Mouse (Mus musculus): ENCODE data around the gene Ren1. TPM values are rescaled to one million over a fixed set of nuclear protein-coding genes. Genes with fewer than 3 reads are reported as not detected.

The Ren1 gene
- polyA plus RNA-seq, 1 experiment: not detected

DNA sequence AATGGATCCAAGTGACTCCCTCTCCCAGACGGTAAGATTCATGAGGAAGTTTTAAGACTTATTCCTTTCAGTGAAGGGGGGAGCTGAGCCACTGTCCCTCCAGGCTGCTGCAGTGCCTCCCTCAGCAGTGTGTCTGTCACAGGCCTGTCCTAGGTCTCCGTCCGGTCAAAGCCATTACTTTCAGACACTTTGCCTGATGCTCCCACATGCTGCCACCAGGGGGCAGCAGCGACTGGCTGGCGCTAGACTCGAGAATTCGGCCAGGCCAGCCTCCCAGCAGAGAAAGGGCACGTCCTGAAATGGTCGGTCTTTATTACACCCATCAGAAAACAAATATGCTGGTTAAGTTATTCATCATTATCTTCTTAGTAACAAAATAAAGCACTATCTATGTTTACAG, 31.7 kb downstream of the Ren1 start:
- Histone ChIP-seq H3K27ac (ENCODE audit: control insufficient read depth, insufficient read depth, low read depth, low read length, poor library complexity) (no peak overlapping the region), H3K4me1 (ENCODE audit: control insufficient read depth, insufficient read depth, low read length) (no peaks in the 10 kb centered on the region), H3K4me3 (replicated peaks; ENCODE audit: control insufficient read depth, low read depth, low read length) (no peak overlapping the region)
- WGBS: 11% methylated on average over 9 of the region's 9 CpGs
- peak; percentile 97 for TF ChIP-seq CTCF (IDR thresholded peaks at IDR 0.05; ENCODE audit: control insufficient read depth, insufficient read depth, low read length)
- no peak; the same call in 1 of the 2 replicates for TF ChIP-seq POLR2A (IDR thresholded peaks at IDR 0.05; ENCODE audit: borderline replicate concordance, control insufficient read depth, low read depth, low read length)

DNA sequence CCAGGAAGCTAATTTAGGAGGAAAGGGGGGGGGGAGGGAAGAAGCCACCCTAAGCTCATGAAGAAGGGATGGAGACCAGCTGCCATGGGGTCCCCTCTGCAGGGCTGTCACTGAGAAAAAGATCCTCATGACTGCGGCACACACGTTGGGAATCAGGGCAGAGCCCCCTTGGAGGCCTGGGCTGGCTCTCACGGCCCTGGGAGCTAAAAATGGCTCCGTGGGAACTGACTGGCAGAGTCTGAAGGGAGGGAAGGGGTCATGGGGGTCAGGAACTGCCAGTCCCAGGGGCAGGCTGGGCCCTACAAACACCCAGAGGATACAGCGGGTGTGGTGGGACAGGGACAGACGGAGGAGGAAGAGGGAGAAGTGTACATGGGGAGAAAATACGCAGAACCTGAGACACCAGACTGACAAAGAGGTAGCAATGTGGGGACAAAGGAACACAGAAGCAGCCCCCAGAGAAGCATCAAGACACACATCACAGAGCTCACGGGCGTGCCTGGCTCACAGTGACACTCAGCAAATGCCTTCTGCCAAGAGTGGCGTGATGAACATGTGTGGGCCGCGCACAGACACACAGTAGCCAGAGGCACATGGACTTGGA, 32.3 kb downstream of the Ren1 start:
- WGBS: 73% methylated on average over 12 of the region's 12 CpGs
- Histone ChIP-seq H3K4me1 (ENCODE audit: control insufficient read depth, insufficient read depth, low read length) (no peaks in the 10 kb centered on the region), H3K27ac (ENCODE audit: control insufficient read depth, insufficient read depth, low read depth, low read length, poor library complexity) (no peak overlapping the region), H3K4me3 (replicated peaks; ENCODE audit: control insufficient read depth, low read depth, low read length) (no peak overlapping the region)
- TF ChIP-seq CTCF (IDR thresholded peaks at IDR 0.05; ENCODE audit: control insufficient read depth, insufficient read depth, low read length): no peak

DNA sequence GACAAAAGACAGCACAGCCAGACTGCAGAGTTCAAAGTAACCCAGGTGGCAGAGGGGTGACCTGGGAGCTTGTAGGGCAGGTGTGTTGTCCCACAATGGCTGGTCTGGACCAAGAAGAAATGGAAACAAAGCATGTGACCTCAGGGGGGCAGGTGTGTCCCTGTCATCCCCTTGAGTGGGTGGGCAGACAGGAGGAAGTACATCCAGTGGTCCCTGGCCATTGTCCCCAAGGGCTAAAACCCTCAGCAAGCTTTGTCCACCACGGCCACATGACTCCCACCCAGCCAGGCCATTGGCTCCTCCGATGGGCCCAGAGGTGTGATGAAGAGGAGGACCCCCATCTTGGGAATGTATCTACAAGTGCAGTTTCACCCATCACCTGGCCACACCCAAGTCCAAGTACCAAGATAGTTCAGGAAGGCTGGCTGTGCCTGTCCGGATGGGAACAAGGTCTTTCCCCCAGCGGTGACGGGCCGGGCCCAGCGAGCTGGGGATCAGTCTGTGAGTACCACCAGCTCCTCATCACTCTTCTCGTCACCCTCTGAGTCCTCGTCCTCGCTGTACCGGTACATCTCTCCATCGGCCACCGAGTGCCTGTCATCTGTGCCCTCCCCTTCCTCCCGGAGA, 33.0 kb downstream of the Ren1 start:
- Histone ChIP-seq H3K27ac (ENCODE audit: control insufficient read depth, insufficient read depth, low read depth, low read length, poor library complexity) (no peak overlapping the region), H3K4me1 (ENCODE audit: control insufficient read depth, insufficient read depth, low read length) (no peaks in the 10 kb centered on the region), H3K4me3 (replicated peaks; ENCODE audit: control insufficient read depth, low read depth, low read length) (no peak overlapping the region)
- WGBS: 90% methylated on average over 14 of the region's 14 CpGs
- TF ChIP-seq POLR2A (IDR thresholded peaks at IDR 0.05; ENCODE audit: borderline replicate concordance, control insufficient read depth, low read depth, low read length) (no peak), CTCF (IDR thresholded peaks at IDR 0.05; ENCODE audit: control insufficient read depth, insufficient read depth, low read length) (no peak)

DNA sequence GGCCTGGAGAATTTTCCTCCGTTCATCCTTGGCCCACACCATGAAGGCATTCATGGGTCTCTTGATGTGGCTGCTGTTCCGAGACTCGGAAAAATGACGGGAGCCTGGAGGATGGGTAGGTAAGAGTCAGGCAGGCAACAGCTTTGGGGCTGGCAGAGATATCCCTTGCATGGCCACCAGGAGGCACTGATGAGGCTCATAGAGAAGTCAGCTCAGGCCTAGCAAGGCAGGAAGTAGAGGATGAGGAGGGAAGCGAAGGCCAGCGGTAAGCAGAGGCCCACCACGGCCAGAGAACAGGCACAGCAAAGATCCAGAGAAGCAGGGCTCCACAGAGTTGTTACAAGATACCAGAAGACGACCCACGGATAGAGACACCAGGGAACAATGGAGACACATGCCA, 35.2 kb downstream of the Ren1 start:
- TF ChIP-seq CTCF (IDR thresholded peaks at IDR 0.05; ENCODE audit: control insufficient read depth, insufficient read depth, low read length) (peak; percentile 88), POLR2A (IDR thresholded peaks at IDR 0.05; ENCODE audit: borderline replicate concordance, control insufficient read depth, low read depth, low read length) (no peak)
- no peaks in the 10 kb centered on the region for H3K4me1 ChIP-seq (ENCODE audit: control insufficient read depth, insufficient read depth, low read length)
- WGBS: 42% methylated on average over 9 of the region's 9 CpGs
- peak overlapping the region; percentile 14 for H3K4me3 ChIP-seq (replicated peaks; ENCODE audit: control insufficient read depth, low read depth, low read length)
- no peak overlapping the region for H3K27ac ChIP-seq (ENCODE audit: control insufficient read depth, insufficient read depth, low read depth, low read length, poor library complexity)

DNA sequence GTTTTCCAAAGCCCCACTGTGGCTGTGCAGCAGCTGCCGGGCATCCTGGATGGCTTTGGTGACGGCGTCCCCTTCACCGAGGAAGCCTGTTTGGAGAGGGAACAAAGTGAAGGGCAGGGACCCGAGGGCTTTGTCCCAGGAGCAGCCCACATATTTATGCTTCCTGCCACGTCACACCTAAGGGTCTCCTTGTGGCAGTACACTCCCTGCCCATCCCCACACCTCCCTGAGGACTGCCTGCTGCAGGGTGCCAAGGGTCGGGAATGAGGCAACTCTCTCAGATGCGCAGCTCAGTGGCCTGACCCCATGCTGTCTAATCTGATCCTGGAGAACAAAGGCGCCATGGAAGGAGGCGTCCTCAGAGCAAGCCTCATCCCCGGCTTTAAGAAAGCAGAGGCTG, 35.9 kb downstream of the Ren1 start:
- no peaks in the 10 kb centered on the region for H3K4me1 ChIP-seq (ENCODE audit: control insufficient read depth, insufficient read depth, low read length)
- H3K27ac ChIP-seq (ENCODE audit: control insufficient read depth, insufficient read depth, low read depth, low read length, poor library complexity): no peak overlapping the region
- no peak for TF ChIP-seq POLR2A (IDR thresholded peaks at IDR 0.05; ENCODE audit: borderline replicate concordance, control insufficient read depth, low read depth, low read length)
- TF ChIP-seq CTCF (IDR thresholded peaks at IDR 0.05; ENCODE audit: control insufficient read depth, insufficient read depth, low read length): no peak
- WGBS: 75% methylated on average over 11 of the region's 11 CpGs
- no peak overlapping the region for H3K4me3 ChIP-seq (replicated peaks; ENCODE audit: control insufficient read depth, low read depth, low read length)

DNA sequence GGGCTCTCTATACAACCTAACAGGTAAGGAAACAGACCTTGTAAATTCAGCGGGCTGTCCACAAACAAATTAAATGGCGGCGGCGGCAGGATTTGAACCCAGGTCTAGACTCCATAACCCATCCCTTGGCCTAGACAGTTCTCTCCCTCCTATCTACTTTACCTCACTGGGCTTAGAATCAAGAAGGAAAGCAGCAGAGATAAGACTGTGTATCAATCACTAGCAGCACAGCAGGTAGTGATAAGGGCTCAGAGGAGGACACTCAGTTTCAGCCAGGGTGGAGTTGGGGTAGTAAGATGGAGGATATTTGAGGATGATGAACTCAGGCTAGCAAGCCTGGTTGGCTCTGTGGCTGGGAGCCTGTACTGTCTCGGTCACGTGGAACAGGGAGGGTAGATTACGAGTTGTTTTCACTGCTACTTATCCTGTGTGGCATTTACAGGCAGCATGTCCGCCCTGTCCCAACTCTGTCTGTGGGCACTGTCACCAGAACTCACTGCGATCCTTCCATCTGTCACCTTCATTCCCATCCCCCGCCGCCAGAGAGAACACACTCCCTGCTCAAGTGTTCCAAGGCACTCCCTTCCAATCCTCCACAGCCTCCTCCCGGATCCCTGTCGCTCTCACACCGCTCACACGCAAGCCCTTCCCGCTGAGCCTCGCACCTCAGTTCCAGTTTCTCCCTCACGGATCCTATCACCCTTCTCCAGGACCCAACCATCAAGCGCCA, 37.4 kb downstream of the Ren1 start:
- H3K27ac ChIP-seq (ENCODE audit: control insufficient read depth, insufficient read depth, low read depth, low read length, poor library complexity): no peak overlapping the region
- H3K4me3 ChIP-seq (replicated peaks; ENCODE audit: control insufficient read depth, low read depth, low read length): no peak overlapping the region
- 83% methylated on average over 19 of the region's 19 CpGs for WGBS
- no peaks in the 10 kb centered on the region for H3K4me1 ChIP-seq (ENCODE audit: control insufficient read depth, insufficient read depth, low read length)
- TF ChIP-seq POLR2A (IDR thresholded peaks at IDR 0.05; ENCODE audit: borderline replicate concordance, control insufficient read depth, low read depth, low read length): no peak
- no peak for TF ChIP-seq CTCF (IDR thresholded peaks at IDR 0.05; ENCODE audit: control insufficient read depth, insufficient read depth, low read length)

DNA sequence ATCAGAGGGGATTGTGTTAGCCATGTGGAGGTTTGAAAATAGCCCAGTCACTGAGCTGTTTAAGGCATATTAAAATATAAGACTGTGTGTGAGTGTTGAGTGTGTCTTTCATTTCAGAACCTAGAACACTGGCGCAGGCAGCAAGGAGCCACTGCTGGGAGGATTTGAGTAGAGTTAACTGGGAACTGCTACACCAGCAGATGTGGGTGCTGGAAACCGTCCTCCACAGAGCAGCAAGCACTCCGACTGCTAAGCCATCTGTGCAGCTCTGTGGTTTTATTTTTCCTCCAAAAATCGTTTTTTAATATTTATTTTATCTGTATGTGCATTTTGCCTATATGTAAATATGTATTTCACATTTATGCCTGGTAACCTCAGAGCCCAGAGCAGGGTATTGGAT, 44.4 kb downstream of the Ren1 start:
- no peak for TF ChIP-seq POLR2A (IDR thresholded peaks at IDR 0.05; ENCODE audit: borderline replicate concordance, control insufficient read depth, low read depth, low read length)
- no peak for TF ChIP-seq CTCF (IDR thresholded peaks at IDR 0.05; ENCODE audit: control insufficient read depth, insufficient read depth, low read length)
- 66% methylated on average over 4 of the region's 4 CpGs for WGBS
- H3K4me3 ChIP-seq (replicated peaks; ENCODE audit: control insufficient read depth, low read depth, low read length): no peak overlapping the region
- no peaks in the 10 kb centered on the region for H3K4me1 ChIP-seq (ENCODE audit: control insufficient read depth, insufficient read depth, low read length)
- H3K27ac ChIP-seq (ENCODE audit: control insufficient read depth, insufficient read depth, low read depth, low read length, poor library complexity): no peak overlapping the region

DNA sequence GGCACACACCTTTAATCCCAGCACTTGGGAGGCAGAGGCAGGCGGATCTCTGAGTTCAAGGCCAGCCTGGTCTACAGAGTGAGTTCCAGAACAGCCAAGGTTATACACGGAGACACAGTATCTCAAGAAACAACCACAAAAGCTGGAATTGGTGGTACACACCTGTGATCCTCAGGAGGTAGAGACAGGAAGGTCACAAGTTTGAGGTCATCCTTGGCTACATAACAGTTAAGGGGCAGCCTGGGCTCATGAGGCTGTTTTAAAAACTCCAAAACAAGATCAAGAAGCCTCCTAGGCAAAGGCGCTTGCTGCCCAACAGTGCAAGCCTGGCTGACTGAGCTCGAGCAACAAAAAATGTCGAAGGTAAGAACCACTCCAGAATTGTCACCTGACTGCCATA, 46.4 kb downstream of the Ren1 start:
- Histone ChIP-seq H3K4me1 (ENCODE audit: control insufficient read depth, insufficient read depth, low read length) (no peaks in the 10 kb centered on the region; the same call in 1 of the 2 replicates), H3K4me3 (replicated peaks; ENCODE audit: control insufficient read depth, low read depth, low read length) (no peak overlapping the region), H3K27ac (ENCODE audit: control insufficient read depth, insufficient read depth, low read depth, low read length, poor library complexity) (no peak overlapping the region)
- WGBS: 80% methylated on average over 5 of the region's 5 CpGs
- TF ChIP-seq POLR2A (IDR thresholded peaks at IDR 0.05; ENCODE audit: borderline replicate concordance, control insufficient read depth, low read depth, low read length) (no peak), CTCF (IDR thresholded peaks at IDR 0.05; ENCODE audit: control insufficient read depth, insufficient read depth, low read length) (no peak)

All from bone marrow, adult 2 months (tissue).